Mouse (Mus musculus) heart, adult 2 months (tissue): ENCODE results near the gene Ppp2r2d.

ENCODE experiments used
- CTCF ChIP-seq: fragments of 200-600 bp; IDR thresholded peaks from 2 replicates; pipeline ENCODE4 v1.8.1; 2022; ENCODE audit warnings: antibody characterized with exemption, mild to moderate bottlenecking, moderate library complexity
- POLR2A ChIP-seq: fragments of 200-500 bp; IDR thresholded peaks from 2 replicates; pipeline ENCODE4 v1.6.1; 2011; ENCODE audit warnings: mild to moderate bottlenecking, low read depth, low read length, control low read depth; ENCODE audit not compliant: insufficient read depth

DNA sequence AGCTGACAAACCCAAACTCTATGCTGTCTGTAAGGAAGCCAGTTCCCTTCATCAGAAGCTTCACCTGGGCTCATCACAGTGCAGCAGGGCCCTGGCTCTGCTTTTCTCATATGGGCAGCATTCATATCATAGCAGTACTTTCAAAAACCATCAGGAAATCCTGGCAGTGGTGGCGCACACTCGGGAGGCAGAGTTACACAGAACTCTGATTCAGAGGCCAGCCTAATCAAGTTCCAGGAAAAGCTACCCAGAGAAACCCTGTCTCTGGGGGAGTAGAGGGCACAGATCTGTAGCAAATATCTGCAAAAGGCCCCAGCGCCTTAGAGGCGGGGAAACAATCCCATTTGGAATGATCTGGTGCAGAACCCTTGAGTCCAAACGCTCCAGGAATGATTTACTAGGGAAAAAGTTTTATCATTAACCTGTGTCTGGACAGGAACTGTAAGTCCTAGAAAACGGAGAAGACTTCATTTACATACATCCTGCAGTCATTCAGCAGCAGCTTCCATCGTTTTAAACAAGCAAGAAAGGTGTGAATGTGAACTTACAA, 58.1 kb downstream of the Ppp2r2d start:
- TF ChIP-seq CTCF (no peak), POLR2A (no peak)
